Mouse (Mus musculus): ENCODE data around the gene Bud23.
A peak's percentile ranks its signal among the peaks of the same experiment; 100 is the strongest.

Gene Bud23

DNA sequence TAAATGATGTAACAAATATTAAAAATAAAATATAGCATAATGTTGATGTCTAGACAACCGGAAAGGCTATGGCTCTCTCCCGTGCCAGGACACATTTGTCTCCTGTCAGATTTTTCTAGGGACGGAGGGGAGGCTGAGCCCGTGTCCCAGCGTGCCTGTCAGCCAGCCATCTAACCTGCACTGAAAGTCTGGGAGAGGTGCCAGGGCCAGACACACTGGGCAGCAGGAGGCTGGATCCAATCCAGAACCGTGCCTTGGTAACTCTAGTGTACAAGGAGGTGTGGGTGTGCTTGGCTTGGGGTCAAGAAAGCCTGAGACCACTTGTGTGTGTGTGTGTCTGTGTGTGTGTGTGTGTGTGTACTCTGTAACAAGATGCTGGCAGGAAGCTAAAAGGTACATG is 42.9 kb downstream of the Bud23 start:
- peak; percentile 93 for DNase-seq (ENCODE audit: low spot score)

DNA sequence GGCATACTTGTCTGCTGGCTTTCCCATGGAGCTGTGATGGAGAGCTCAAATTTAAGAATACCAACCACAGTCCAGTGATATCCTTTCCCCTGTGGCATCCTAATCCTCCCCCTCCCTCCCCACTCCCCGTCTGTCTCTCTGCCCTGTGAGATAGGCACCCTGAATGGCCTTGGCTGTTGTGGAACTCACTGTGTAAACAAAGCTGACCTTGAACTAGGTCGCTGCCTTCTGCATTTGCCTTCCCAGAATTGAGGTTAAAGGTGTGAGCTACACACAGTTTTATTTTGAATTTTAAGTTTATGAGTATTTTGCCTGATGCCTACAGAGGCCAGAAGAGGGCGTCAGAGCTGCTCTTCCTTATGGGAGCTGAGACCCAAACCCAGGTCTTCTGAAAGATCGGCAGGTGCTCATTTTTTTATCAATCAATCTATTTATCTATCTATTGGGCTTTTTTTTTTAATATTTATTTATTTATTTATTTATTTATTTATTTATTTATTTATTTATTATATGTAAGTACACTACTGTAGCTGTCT is 48.5 kb downstream of the Bud23 start:
- DNase-seq (ENCODE audit: low spot score), result no peak

DNA sequence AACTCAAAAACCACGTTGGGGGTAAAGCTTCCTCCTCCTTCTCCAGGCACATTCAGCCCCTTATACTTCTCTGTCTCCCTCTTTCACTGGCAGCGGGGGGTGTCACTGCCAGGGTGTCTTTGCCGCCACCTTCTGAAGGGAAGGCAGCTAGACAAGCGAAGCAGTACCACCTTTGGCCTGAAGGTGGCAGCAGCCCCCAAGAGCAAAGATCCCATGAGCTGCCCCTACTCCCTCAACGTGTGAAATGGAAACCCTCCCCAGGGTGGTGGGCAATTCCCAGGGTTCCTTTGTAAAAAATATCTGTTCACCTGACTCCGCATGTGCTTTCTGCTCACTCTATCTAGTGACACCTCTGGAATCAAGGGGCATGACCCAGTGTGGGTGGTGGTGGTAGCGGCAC is 49.3 kb downstream of the Bud23 start:
- DNase-seq (ENCODE audit: low spot score), result peak; percentile 87

GRCm38 (mm10) chr5:135012671-135013441 is 51.9 kb downstream of the Bud23 start:
- DNase-seq (ENCODE audit: low spot score), result peak; percentile 84

GRCm38 (mm10) chr5:135011809-135012613 is 52.7 kb downstream of the Bud23 start:
- no peak for DNase-seq (ENCODE audit: low spot score)

- DNase-seq (ENCODE audit: low spot score), result no peak
These were observed 53.7 kb downstream of the Bud23 start for GRCm38 (mm10) chr5:135010841-135011743.

DNA sequence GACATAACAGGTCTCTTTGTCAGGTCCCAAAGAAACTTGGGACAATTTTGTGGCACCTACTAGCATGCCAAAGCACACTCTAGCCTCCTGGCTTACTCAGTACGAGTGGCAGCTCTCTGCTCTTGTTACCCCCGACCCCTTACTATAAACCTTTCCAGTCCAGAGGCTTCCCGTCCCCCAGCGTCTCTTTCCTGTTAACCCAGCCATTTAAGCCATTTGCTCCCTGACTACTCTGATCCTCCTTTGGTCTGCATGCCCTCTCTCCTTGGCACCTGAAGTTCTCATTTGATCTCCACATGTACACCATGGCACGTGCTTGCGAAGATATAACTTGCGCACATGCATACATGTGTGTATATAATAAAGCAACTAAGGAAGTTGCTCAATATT is 54.4 kb downstream of the Bud23 start:
- DNase-seq (ENCODE audit: low spot score), result no peak

- peak; percentile 88 for DNase-seq (ENCODE audit: low spot score)
These were observed 55.0 kb downstream of the Bud23 start for GRCm38 (mm10) chr5:135009590-135010319.

- DNase-seq (ENCODE audit: low spot score), result peak; percentile 100
These were observed 55.8 kb downstream of the Bud23 start, which contains the start of gene Abhd11 for GRCm38 (mm10) chr5:135008671-135009589. TSS of gene Abhd11 (plus strand) at chr5:135009152.

DNA sequence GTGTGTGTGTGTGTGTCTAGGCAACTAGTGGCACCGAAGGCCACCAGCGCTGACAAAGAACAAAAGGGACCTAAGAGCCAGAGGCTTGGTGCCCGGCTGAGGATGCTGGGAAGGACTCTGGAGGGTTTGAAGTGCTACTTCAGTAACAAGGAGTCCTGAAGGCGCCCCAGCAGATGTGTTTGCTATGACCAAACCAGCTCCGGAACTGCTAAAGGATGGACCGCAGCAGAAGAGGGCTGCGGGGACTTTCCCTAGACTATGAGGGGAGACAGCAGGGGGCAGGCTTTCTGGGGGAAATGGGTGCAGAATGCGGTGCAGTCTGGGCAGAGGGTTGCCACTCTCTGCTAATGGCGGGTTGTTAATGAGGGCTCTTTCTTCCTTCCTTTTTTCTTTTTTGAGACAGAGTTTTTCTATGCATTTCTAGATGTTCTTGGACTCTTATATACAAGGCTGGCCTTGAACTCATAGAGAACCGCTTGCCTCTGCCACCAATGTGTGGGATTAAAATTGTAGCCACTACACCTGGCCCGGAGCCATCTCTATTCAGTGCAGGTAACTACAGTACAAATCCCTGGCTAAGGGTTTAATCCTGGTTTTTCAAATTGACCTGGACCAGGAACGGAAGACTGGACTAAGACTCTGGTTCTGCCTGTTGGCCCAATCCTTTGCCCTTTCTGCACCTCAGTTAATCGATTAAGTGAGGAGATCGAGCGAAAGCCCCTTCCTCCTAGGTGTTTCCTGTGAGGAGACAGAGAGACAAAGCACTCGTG is 56.8 kb downstream of the Bud23 start:
- DNase-seq (ENCODE audit: low spot score), result no peak
